In the genomic region with DNA sequence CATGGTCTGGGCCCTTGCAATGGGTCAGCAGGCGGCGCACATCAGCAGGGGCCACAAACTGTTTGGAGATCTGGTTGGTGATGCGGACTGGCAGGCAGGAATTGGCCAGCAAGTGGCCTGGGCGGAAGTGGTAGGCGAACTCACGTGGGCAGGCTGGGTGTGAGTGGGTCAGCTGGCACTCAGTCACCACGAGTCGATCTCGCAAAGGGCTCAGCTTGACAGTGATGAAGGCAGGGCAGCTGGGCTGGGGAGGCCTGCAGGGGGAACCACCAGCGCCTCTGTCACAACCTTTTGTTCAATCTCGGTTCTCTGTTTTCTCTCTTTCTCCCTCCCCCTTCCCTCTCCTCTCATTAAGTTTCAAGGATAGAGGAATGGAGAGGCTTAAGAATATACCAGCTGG, we compare ENCODE assay signal across 38 mouse cellular contexts. TPM values are rescaled to one million over a fixed set of nuclear protein-coding genes. Genes with fewer than 3 reads are reported as not detected.
DNase-seq lines count a peak whose midpoint lies in the region; ATAC-seq and TF ChIP-seq lines count a peak whose summit lies in the region.
"Had no signal": no experiment of that assay in that cellular context is flagged by ENCODE, and none has a peak within 500 bp of the region (broad histone marks: within the 10 kb centered on the region; RNA-seq: fewer than 3 reads in every experiment).

No protein-coding gene starts in this region.

- dilution Hi-C loops in CH12.LX (cut with MboI; ENCODE audit: extremely low pct_ligation_motif_present, extremely low pct_unique_long_range_greater_than_20kb, low sequenced_read_pairs), result no loop called here

- no peak overlapping the region for H3K9ac ChIP-seq in lung, postnatal 0 days (replicated peaks; ENCODE audit: low read depth)
- no peak overlapping the region for H3K9ac ChIP-seq in CH12.LX (ENCODE audit: insufficient read depth, low read depth)
- H3K9ac ChIP-seq: embryonic facial prominence, embryonic 13.5 days; forebrain, embryonic 12.5 days; hindbrain, embryonic 13.5 days; kidney, embryonic 15.5 days; limb, embryonic 12.5 days; liver, embryonic 15.5 days; midbrain, embryonic 15.5 days; neural tube, embryonic 13.5 days had no signal

- H3K4me2 ChIP-seq in lung, postnatal 0 days (replicated peaks; ENCODE audit: low read depth, low read length), result no peak overlapping the region
- H3K4me2 ChIP-seq in CH12.LX (ENCODE audit: insufficient read depth, low read depth, poor library complexity, severe bottlenecking), result no peak overlapping the region
- H3K4me2 ChIP-seq: embryonic facial prominence, embryonic 13.5 days; forebrain, embryonic 12.5 days; heart, embryonic 11.5 days; hindbrain, embryonic 13.5 days; kidney, embryonic 15.5 days; limb, embryonic 12.5 days; liver, embryonic 15.5 days; midbrain, embryonic 15.5 days; neural tube, embryonic 13.5 days had no signal

- H3K4me3 ChIP-seq in lung, postnatal 0 days (ENCODE audit: low read depth, low read length), result no peak overlapping the region
- no peak overlapping the region for H3K4me3 ChIP-seq in lung, adult 2 months (replicated peaks; ENCODE audit: extremely low read depth, low read depth, low read length)
- no peak overlapping the region for H3K4me3 ChIP-seq in CH12.LX (replicated peaks in 1 of 3; ENCODE audit: low read depth in 2 of 3, low read length in 2 of 3, poor library complexity in 1 of 3)
- H3K4me3 ChIP-seq: embryonic facial prominence, embryonic 13.5 days; forebrain, embryonic 12.5 days; hindbrain, embryonic 13.5 days; kidney, embryonic 15.5 days; left cerebral cortex, adult 2 months; limb, embryonic 12.5 days; liver, embryonic 15.5 days; megakaryocyte, embryonic 14.5 days; midbrain, embryonic 15.5 days; neural tube, embryonic 13.5 days had no signal

- no peak for TF ChIP-seq POLR2A in lung, adult 2 months (IDR thresholded peaks at IDR 0.05; ENCODE audit: borderline replicate concordance, extremely low read depth, low read depth, low read length)
- no peak for TF ChIP-seq POLR2A in CH12.LX (IDR thresholded peaks at IDR 0.05; ENCODE audit: low read depth, low read length)

- no peak; the same call in 1 of the 2 replicates for TF ChIP-seq CTCF in lung, postnatal 0 days (IDR thresholded peaks at IDR 0.05)
- no peak for TF ChIP-seq CTCF in lung, adult 2 months (IDR thresholded peaks at IDR 0.05; ENCODE audit: insufficient read depth, low read length)
- TF ChIP-seq CTCF in CH12.LX (conservative IDR thresholded peaks at IDR 0.05 in 1 of 2, IDR thresholded peaks at IDR 0.05 in 1 of 2; ENCODE audit: low read depth in 2 of 2, low read length in 2 of 2), result no peak

- TF ChIP-seq RAD21 in CH12.LX (IDR thresholded peaks at IDR 0.05; ENCODE audit: low read depth, low read length), result no peak

- no peaks in the 10 kb centered on the region for H3K4me1 ChIP-seq in lung, postnatal 0 days (ENCODE audit: insufficient read depth, low read depth, low read length)
- H3K4me1 ChIP-seq in lung, adult 2 months (ENCODE audit: control insufficient read depth, insufficient read depth, low read length), result no peaks in the 10 kb centered on the region; the same call in 1 of the 2 replicates
- peaks cover 4 to 19% of the 10 kb centered on the region in 2 experiments; a peak in 3 of 4 replicates for H3K4me1 ChIP-seq in CH12.LX (ENCODE audit: control insufficient read depth in 1 of 2, insufficient read depth in 2 of 2)
- H3K4me1 ChIP-seq: embryonic facial prominence, embryonic 13.5 days; forebrain, embryonic 12.5 days; hindbrain, embryonic 13.5 days; kidney, embryonic 15.5 days; limb, embryonic 12.5 days; liver, embryonic 15.5 days; megakaryocyte, embryonic 14.5 days; midbrain, embryonic 15.5 days; neural tube, embryonic 13.5 days had no signal

- no peaks in the 10 kb centered on the region for H3K27me3 ChIP-seq in lung, postnatal 0 days (replicated peaks; ENCODE audit: insufficient read depth, low read length)
- H3K27me3 ChIP-seq in CH12.LX (replicated peaks), result no peaks in the 10 kb centered on the region
- H3K27me3 ChIP-seq: embryonic facial prominence, embryonic 13.5 days; forebrain, embryonic 12.5 days; hindbrain, embryonic 13.5 days; kidney, embryonic 15.5 days; limb, embryonic 12.5 days; liver, embryonic 15.5 days; megakaryocyte, embryonic 14.5 days; midbrain, embryonic 15.5 days; neural tube, embryonic 13.5 days had no signal

- no peak for TF ChIP-seq EP300 in lung, postnatal 0 days (IDR thresholded peaks at IDR 0.05)
- TF ChIP-seq EP300 in CH12.LX (IDR thresholded peaks at IDR 0.05; ENCODE audit: low read length), result peak; percentile 32; the same call in 1 of the 2 replicates

- peak; percentile 66 for ATAC-seq in lung, postnatal 0 days
- ATAC-seq in megakaryocyte-erythroid progenitor cell, adult 5-6 weeks (replicated peaks; ENCODE audit: low FRiP score, low TSS enrichment, poor library complexity, severe bottlenecking), result no peak
- ATAC-seq: intestine, postnatal 0 days; midbrain, embryonic 15.5 days had no signal

- in situ Hi-C loops in CH12.LX (cut with MboI; ENCODE audit: low pct_ligation_motif_present, low pct_unique_long_range_greater_than_20kb, low sequenced_read_pairs), result no loop called here

- no peaks in the 10 kb centered on the region for H3K36me3 ChIP-seq in lung, postnatal 0 days (ENCODE audit: insufficient read depth, low read length)
- H3K36me3 ChIP-seq in CH12.LX (replicated peaks in 1 of 2; ENCODE audit: control insufficient read depth in 1 of 2, insufficient read depth in 1 of 2, low read length in 1 of 2), result peaks cover 6 to 23% of the 10 kb centered on the region in 2 experiments
- H3K36me3 ChIP-seq: liver, embryonic 15.5 days; midbrain, embryonic 15.5 days had no signal

- 74% methylated on average over 11 of the region's 11 CpGs for WGBS in lung, postnatal 0 days
- WGBS in lung, adult 2 months, result 64% methylated on average over 11 of the region's 11 CpGs

- no peaks in the 10 kb centered on the region for H3K9me3 ChIP-seq in lung, postnatal 0 days (ENCODE audit: low read length)
- H3K9me3 ChIP-seq in CH12.LX (replicated peaks; ENCODE audit: low read length), result no peaks in the 10 kb centered on the region
- H3K9me3 ChIP-seq: embryonic facial prominence, embryonic 13.5 days; forebrain, embryonic 12.5 days; hindbrain, embryonic 13.5 days; kidney, embryonic 15.5 days; limb, embryonic 12.5 days; liver, embryonic 15.5 days; megakaryocyte, embryonic 14.5 days; midbrain, embryonic 15.5 days; neural tube, embryonic 13.5 days had no signal

- H3K79me2 ChIP-seq in CH12.LX (replicated peaks; ENCODE audit: control insufficient read depth, extremely low read depth, insufficient read depth, poor library complexity, severe bottlenecking), result no peaks in the 10 kb centered on the region

- no peak overlapping the region for H3K27ac ChIP-seq in lung, postnatal 0 days (ENCODE audit: low read length)
- H3K27ac ChIP-seq in CH12.LX (ENCODE audit: insufficient read depth, low read depth), result no peak overlapping the region
- H3K27ac ChIP-seq: embryonic facial prominence, embryonic 13.5 days; forebrain, embryonic 12.5 days; hindbrain, embryonic 13.5 days; kidney, embryonic 15.5 days; left cerebral cortex, adult 2 months; limb, embryonic 12.5 days; liver, embryonic 15.5 days; midbrain, embryonic 15.5 days; neural tube, embryonic 13.5 days; stomach, postnatal 0 days had no signal

- peak; percentile 34 for DNase-seq in lung, postnatal 0 days (ENCODE audit: low spot score)
- no peak for DNase-seq in lung, adult 2 months
- DNase-seq in A20 (ENCODE audit: low read depth, low spot score) (peak; percentile 28), CH12.LX (ENCODE audit: extremely low read depth) (peak; percentile 32)
- DNase-seq in lung, postnatal 4 days, result peak; percentile 14 to 65
- DNase-seq: adrenal gland, postnatal 25 days; cerebellum, adult 18-20 months; cerebellum, postnatal 10 days; gastrocnemius, postnatal 14 days; heart, postnatal 36 days; kidney, postnatal 25 days; right cerebral cortex, postnatal 4 days; thymus, adult 18-20 months had no signal

TF ChIP-seq in CH12.LX, 34 proteins besides CTCF, POLR2A, EP300 and RAD21 (continues in another document):
- no peak for TF ChIP-seq POLR2AphosphoS2 (IDR thresholded peaks at IDR 0.05; ENCODE audit: low read depth, low read length)
- peak; percentile 51; the same call in 1 of the 2 replicates for TF ChIP-seq BHLHE40 (IDR thresholded peaks at IDR 0.05; ENCODE audit: low read depth, low read length)
- no peak for TF ChIP-seq USF1 (IDR thresholded peaks at IDR 0.05; ENCODE audit: low read depth, low read length)

RNA-seq across cellular contexts. Expression of a gene that starts 7.7 kb away (rescaled TPM):
- polyA plus RNA-seq in lung, postnatal 0 days (2015; fragmentation: Nextera tagmentation; extraction: Ambion mirVana), result 16.5 and 20.2 TPM in 2 replicates
- polyA plus RNA-seq in lung, adult 2 months (2012; rRNA removed), result 4.4 and 4.7 TPM in 2 replicates
- total RNA-seq in CH12.LX (2012; rRNA removed) (82.4 and 86.2 TPM in 2 replicates), CH12.LX (2014; rRNA removed) (34.8 and 42.0 TPM in 2 replicates)
- 163 and 204 TPM in 2 replicates for polyA plus RNA-seq in CH12.LX (2012; ENCODE audit: insufficient read length, low read depth)
- 164 and 210 TPM in 2 replicates for total RNA-seq in megakaryocyte-erythroid progenitor cell, adult 5-6 weeks (2014; fragmentation: Nextera tagmentation)
- total RNA-seq in megakaryocyte-erythroid progenitor cell, adult 5-6 weeks (2017), result 125 and 135 TPM in 2 replicates

RNA-seq across cellular contexts. Expression of a gene that starts 9.1 kb away (rescaled TPM):
- polyA plus RNA-seq in lung, postnatal 0 days (2015; fragmentation: Nextera tagmentation; extraction: Ambion mirVana), result 4.7 and 5.5 TPM in 2 replicates
- 5.3 and 6.0 TPM in 2 replicates for polyA plus RNA-seq in lung, adult 2 months (2012; rRNA removed)
- 3.8 and 4.2 TPM in 2 replicates for total RNA-seq in CH12.LX (2012; rRNA removed)
- 1.2 and 1.3 TPM in 2 replicates for total RNA-seq in CH12.LX (2014; rRNA removed)
- polyA plus RNA-seq in CH12.LX (2012; ENCODE audit: insufficient read length, low read depth), result 5.1 and 5.5 TPM in 2 replicates
- 5.9 and 6.3 TPM in 2 replicates for total RNA-seq in megakaryocyte-erythroid progenitor cell, adult 5-6 weeks (2014; fragmentation: Nextera tagmentation)
- total RNA-seq in megakaryocyte-erythroid progenitor cell, adult 5-6 weeks (2017), result 1.7 and 5.9 TPM in 2 replicates

RNA-seq across cellular contexts. Expression of a gene that starts 55.1 kb away (rescaled TPM):
- 1.2 and 1.5 TPM in 2 replicates for polyA plus RNA-seq in lung, postnatal 0 days (2015; fragmentation: Nextera tagmentation; extraction: Ambion mirVana)
- 0.05 and 0.12 TPM in 2 replicates for polyA plus RNA-seq in lung, adult 2 months (2012; rRNA removed)
- total RNA-seq in CH12.LX (2012; rRNA removed) (0.17 and 0.55 TPM in 2 replicates), CH12.LX (2014; rRNA removed) (1.1 TPM in 2 replicates)
- 1.4 and 1.7 TPM in 2 replicates for polyA plus RNA-seq in CH12.LX (2012; ENCODE audit: insufficient read length, low read depth)
- 10.9 and 11.4 TPM in 2 replicates for total RNA-seq in megakaryocyte-erythroid progenitor cell, adult 5-6 weeks (2014; fragmentation: Nextera tagmentation)
- 11.5 and 13.6 TPM in 2 replicates for total RNA-seq in megakaryocyte-erythroid progenitor cell, adult 5-6 weeks (2017)
- total RNA-seq: granulocyte monocyte progenitor cell, adult 5-6 weeks had no signal

RNA-seq across cellular contexts. Expression of a gene that starts 56.6 kb away (rescaled TPM):
- polyA plus RNA-seq in lung, postnatal 0 days (2015; fragmentation: Nextera tagmentation; extraction: Ambion mirVana), result not detected in 2 replicates
- not detected in 2 replicates for polyA plus RNA-seq in lung, adult 2 months (2012; rRNA removed)
- not detected in 2 replicates for total RNA-seq in CH12.LX (2012; rRNA removed)
- total RNA-seq in CH12.LX (2014; rRNA removed), result not detected in 2 replicates
- not detected in 2 replicates for polyA plus RNA-seq in CH12.LX (2012; ENCODE audit: insufficient read length, low read depth)
- not detected in 2 replicates for total RNA-seq in megakaryocyte-erythroid progenitor cell, adult 5-6 weeks (2014; fragmentation: Nextera tagmentation)
- not detected in 2 replicates for total RNA-seq in megakaryocyte-erythroid progenitor cell, adult 5-6 weeks (2017)
- total RNA-seq: adrenal gland, adult 18-20 months; adrenal gland, postnatal 25 days; common myeloid progenitor, adult 5-6 weeks; gastrocnemius, postnatal 14 days; granulocyte monocyte progenitor cell, adult 5-6 weeks; heart, postnatal 36 days; layer of hippocampus, adult 18-20 months; layer of hippocampus, postnatal 10 days; left cerebral cortex, adult 2 months; left cerebral cortex, postnatal 25 days; liver, adult 2 months had no signal
- polyA plus RNA-seq: C2C12; embryonic facial prominence, embryonic 13.5 days; forebrain, embryonic 12.5 days; heart, embryonic 11.5 days; heart, embryonic 16.5 days; hindbrain, embryonic 13.5 days; intestine, postnatal 0 days; kidney, embryonic 15.5 days; limb, embryonic 12.5 days; liver, adult 2 months; liver, embryonic 15.5 days; lung, embryonic 16.5 days; midbrain, embryonic 15.5 days; neural tube, embryonic 13.5 days; spleen, adult 2 months; stomach, postnatal 0 days had no signal
